ENCODE assay signal across 1 mouse cellular context in the genomic region with DNA sequence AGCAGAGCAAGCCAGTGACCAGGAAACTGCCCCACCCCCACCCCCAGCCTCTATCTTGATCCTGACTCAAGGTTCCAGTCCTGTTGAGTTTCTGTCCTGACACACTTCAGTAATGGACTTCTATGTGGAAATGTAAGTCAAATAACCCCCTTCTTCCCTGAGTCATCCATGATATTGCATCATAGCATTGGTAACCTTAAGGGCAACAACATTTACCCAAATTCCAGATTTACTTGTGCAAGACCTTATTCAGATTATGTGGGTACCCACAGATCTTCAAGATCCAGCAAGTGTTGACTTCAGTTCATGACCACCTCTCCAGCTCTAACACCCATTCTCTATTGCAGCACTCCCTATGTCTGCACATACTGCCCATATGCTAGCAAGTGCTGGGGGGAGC. TPM values are rescaled to one million over a fixed set of nuclear protein-coding genes. Genes with fewer than 3 reads are reported as not detected.
"Had no signal": no experiment of that assay in that cellular context is flagged by ENCODE, and none has a peak within 500 bp of the region (broad histone marks: within the 10 kb centered on the region; RNA-seq: fewer than 3 reads in every experiment).

No protein-coding gene starts in this region.

RNA-seq across cellular contexts. Expression of gene Mageh1, which starts 5.8 kb away (rescaled TPM):
- total RNA-seq: neutrophil, adult 5-6 weeks had no signal

RNA-seq across cellular contexts. Expression of gene Usp51, which starts 25.3 kb away (rescaled TPM):
- total RNA-seq: neutrophil, adult 5-6 weeks had no signal
